Mouse (Mus musculus): ENCODE results near the gene Zbtb20.
A peak's percentile ranks its signal among the peaks of the same experiment; 100 is the strongest.

Gene Zbtb20

DNA sequence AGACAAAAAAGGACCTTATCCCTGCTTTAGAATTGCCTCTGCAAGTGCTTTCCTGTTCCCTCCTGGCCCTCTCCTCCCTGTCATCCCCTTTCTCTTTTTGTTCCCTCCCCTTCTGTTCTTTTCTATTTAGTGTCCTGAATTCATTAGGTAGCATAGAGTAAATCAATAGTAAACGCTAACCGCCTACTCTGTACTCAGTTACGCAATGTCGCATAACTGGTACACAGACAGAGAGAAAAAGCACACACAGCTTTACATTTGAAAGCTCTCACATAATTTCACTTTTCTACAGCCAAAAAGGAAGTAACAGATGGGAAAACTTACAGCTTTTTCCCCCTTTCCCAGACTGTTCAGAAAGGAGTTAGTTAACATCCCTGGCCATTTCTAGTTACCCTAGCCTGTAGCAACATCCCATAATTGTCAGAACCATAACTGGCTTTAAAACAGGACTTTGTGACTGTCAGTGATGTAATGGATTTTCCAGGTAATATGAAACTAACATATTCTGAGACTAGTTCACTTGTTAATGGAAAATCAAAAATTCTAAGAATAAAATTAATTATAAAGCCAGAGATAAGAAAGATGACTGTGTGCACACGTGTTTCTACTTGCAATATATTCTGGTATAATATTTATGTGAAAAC is 422.4 kb downstream of the Zbtb20 start:
- DNase-seq (ENCODE audit: low spot score), result no peak

DNA sequence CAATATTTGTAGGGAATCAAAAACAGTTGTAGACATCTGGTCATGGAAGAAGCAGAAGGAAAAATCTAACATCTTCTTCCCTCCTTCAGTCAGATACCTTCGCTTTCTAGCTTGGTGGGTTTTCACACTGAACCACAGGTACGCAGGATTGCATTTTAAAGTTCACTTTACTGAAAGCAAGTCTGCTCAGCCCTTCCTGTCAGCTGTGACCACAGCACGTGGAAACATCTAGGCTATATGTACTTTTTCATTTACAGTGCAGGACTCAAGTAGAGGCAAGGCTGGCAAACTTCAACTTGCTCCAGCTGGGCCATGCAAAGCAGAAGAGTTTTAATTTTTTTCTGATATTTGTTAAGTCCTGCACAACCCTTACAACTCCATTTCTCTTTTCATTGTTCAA is 424.7 kb downstream of the Zbtb20 start:
- no peak for DNase-seq (ENCODE audit: low spot score)

DNA sequence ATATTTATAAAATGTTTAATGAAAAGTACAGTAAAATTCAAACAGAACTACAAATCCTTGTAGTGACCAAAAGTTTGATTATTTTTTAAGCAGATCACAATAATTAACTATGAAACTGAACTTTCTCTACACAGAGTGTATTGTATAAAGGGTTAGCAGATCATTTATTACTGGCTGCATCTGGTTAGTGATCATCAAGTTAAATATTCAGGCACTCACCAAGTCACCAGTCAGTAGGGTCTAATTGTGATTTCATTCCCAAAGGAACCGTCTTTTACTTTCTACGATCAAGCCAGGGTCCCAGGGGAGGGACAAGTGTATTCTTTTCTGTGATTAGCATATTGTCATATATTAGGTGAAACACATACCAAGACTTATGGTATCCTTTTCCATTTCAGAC is 426.5 kb downstream of the Zbtb20 start:
- DNase-seq (ENCODE audit: low spot score), result no peak

DNA sequence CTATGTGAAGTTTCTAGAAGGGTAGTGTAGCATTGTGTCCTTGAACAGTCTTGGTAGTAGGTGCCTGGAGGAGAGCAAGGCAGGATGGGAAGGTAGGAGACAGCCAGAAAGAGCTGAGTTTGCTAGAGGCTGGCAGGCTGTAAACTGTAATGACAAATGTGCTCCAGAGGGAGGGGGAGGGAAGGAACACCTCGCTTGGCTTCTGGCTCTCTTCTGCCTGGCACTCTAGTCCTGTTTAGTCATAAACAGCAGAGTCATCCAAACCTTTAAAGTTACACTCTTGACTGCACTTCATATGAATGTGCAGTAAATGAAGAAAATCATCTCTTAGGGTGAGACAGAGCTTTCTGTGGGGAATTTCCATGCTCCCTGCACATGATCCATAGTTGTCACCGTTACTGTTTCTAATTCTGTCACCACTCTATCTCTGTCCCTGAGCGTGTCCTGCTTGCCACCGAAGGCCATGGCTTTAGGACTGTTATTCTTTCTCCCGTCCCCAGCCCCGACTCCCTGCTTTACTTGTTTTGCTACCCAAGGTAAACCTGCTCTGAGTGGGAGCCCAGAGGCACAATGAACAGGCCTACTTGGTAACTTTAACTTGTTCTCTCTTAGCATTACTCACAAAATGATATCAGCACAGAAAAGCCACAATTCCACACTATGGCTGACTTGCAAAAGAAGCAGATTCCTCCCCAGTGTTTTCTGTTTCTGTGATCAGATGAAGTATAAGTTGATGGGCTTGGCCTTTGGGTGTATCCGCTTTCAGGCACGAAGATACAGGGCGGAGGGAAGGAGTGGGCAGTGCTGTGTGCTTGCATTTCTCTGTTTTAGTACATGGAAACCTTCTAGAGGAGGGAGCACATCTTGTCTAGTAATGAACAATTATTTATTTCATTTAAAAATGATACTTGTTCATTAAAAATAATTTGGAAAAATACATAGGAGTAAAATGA is 427.8 kb downstream of the Zbtb20 start:
- DNase-seq (ENCODE audit: low spot score), result peak; percentile 5

DNA sequence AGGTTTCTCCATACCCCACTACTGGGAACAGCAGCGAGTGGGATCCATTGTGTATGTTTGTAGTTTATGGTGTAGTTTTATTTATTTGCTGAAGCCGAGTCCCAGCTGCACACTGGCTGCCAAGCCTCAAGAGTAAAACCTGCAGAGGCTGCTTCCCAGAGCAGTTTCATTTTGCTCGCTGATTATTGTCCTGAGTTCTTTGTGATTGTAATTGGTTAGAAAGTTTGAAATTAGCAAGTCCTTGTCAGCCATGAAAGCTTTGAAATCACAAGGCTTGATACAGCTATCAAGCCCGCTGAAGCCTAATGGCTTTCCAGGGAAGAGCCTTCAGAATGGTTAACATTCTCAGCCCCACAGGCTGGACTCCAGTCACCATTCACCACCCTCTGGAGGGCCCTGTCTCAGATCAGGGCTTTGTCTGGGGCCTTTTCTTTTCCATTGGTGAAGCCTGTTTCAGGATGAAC is 434.3 kb downstream of the Zbtb20 start:
- DNase-seq (ENCODE audit: low spot score), result no peak

DNA sequence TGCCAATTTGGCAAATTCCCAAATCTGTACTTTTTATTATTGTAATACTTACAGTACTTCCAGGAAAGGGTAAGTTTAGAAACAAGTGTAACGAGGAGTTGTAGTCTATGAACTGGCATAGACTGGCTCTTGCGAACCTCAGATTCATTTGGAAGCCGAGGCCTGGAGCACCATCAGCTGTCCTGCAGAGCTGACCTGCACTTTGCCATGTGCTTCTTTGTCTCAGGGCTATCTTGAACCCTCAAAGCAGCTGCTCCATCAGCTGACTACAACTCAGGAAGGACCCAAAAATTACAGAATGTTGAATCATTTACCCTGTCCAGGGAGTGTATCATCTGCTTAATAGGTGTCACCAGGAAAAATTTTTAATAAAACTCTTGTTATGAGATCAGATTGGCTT is 448.3 kb downstream of the Zbtb20 start:
- DNase-seq (ENCODE audit: low spot score), result no peak

DNA sequence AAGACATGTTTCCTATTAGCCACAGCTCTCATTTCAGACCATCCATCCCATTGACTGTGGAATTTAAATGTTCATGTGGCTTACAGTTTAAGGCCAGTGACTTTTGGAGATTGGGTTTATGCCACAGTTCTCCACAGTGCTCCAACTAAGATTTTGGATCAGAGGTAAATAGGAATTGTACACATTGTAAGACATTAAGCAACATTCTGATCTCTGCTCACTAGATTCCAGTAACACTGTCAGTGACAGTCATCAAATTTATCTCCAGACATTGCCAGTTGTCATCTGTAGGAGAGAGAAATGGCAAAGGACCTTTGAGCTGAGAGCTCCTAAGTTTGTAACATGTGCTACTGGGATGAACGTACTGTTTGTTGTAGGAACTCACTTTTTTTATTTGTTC is 452.5 kb downstream of the Zbtb20 start:
- no peak for DNase-seq (ENCODE audit: low spot score)

DNA sequence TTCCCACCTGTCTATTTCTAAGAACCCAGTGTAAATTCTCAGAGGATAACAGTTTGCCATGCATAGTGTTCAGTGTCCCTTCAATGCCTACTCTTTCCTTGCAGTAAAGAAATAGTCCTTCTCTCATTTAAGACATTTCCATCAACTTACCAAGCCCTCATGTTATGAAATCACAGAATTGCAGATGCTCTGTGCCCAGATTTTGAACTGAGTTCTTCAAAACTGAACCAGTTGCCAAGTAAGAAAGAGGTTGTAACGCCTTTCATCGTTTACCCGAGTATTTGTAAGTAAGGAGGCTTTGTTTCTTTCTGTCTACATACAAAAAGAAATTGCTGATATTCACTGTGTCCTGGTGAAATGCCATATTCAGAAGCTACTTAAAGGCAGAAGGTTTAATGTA is 454.5 kb downstream of the Zbtb20 start:
- DNase-seq (ENCODE audit: low spot score), result no peak

DNA sequence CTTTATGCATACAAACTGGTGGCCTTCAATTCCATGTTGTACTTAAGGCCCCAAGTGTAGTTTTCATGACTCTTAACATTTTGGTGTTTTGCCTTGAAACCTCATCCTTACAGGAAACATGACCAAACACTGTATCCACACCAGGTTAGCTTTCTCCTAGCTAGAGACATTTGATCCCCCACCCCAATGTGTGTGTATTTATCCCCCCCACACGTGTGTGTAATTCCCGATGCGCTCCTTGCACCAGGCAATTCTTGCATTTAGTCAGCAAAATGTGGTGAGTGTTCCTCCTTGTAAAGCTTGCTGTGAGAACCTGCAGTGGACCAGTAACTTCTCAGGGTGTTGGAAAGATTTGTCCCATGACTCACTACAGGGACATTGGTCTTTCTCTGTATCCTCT is 455.8 kb downstream of the Zbtb20 start:
- no peak for DNase-seq (ENCODE audit: low spot score)

DNA sequence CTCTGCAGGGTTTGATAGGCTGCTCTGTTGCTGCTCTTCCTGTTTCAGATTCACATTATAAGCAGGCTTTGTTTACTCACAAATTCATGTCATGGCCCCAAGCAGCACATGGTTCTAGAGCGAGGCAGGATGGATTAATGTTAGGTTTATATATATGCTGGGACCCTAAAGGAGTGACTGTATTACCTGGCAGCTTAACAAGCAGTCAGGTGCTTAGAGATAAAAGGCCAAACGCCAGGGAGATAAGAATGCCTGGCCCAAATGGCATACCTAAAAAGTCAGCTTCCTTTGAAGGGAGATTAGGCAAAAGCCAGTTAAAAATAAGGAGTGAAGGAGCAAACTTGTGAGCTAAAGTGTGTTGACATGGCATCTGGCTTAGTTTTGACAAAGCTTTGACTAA is 457.1 kb downstream of the Zbtb20 start:
- DNase-seq (ENCODE audit: low spot score), result no peak

DNA sequence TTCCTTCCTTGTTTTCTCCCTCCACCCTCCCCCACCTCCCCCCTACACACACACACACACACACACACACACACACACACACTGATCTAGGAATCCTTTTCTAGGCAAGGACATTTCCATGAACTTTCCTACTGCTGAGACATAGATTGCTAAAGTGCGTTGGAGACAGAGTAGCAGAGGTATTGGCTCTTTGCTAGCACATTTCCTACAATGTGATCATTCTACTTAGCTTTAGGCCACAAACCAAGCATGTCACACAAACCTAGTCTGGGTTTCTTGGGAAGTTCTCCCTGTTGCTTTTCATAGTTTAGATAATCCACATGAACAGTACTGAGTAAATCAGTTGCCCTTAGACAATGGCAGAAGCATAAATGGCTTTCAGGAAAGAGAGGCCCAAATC is 457.6 kb downstream of the Zbtb20 start:
- DNase-seq (ENCODE audit: low spot score), result no peak

DNA sequence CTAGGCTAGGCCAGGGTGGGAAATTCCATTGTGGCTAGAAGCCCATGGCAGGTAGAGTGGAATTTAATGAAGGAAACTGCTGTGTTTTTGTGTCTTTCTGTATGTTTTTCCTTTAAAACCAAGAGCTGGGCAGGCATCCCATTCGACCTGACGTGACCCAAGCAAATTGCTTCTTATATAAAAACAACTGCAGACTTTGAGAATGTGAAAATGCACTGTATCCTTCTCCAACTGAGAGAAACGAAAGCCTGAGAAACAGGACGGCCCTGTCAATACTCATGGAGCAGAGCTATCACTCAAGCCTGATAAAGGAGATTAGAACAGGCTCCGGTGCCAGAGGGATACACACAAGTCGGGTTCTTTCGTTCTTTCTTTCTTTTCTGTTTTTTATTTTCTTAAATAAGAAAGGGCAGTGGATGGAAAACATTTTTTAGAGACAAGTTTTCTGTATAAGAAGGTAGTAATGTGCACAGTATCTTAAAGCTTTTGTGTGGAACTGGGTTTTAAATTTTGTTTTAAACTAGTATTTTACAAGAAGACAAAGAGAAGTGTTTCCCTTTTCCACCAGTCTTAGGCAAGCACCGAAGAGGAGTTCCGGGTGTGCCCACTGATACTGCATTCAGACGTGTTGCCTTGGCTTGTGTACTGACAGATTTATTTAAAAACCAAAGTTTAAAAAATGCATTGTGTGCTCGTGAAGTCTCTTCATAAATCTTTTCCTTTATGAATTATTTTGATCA is 458.9 kb downstream of the Zbtb20 start:
- peak; percentile 26 for DNase-seq (ENCODE audit: low spot score)

DNA sequence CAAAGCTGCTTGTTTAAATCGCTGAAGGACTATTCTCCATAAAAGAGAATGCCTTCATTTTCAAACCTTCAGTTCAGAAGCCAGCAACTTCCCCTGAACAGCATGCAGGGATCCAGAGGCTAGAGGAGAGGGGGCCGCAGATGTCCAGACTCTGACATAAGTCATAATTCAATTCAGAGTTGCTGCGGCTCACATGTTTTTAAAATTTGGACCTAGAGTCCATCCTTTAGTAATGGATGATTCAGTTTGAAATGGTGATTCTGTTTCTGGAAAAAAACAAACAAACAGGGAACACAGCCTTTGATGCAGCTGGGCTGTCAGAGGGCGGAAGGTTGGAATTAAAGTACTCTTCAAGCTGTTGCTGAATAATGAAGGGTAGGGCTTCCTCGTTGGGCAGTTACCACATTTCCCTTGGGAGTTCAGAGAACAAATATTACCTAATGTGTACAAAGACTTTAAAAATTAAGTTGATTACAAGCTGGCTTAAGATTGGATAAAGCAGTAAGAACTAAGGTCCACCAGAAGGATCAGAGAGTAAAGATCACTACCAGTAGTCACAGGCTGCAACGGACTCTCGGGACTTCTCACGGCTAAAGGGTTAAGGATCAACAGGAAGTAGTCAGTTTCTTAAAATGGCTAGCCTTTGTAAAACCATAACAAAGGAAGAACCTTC is 459.6 kb downstream of the Zbtb20 start:
- peak; percentile 51 for DNase-seq (ENCODE audit: low spot score)

DNA sequence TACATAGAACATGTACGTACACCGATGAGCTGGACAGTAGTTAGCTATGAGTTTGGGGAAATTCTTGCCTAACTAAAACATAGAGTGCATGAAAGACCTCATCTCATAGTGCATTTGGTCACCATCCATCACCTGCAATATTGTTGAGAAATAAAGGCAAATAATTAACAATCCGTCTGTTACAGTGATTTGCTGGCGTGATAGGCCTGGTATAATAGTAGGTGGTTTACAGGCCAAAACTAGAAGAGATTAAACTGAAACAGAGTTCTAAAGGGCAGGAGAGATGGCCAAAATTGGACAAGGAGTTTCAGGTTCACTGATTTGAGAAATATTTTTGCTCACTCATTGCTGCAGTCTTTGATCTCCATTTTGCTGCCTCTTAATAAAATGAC is 460.1 kb downstream of the Zbtb20 start:
- DNase-seq (ENCODE audit: low spot score), result no peak

DNA sequence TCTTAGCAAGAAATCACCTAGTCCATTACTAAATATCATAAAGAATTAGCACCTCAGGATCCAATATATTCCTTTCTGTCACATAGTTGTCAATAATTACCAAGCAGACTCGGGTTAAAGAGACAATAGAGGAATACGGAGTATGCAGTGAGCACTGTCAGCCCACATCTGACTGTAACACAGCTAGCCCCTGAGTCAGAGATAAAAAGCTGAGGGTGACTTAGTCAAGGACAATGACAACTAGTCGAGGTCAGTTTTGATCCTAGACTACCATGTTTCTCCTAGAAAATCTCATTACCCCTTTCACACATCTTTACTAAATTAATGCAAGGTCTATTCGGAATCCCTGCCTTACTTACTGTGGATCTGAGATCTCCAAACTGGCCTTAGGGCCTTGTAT is 465.0 kb downstream of the Zbtb20 start:
- no peak for DNase-seq (ENCODE audit: low spot score)

DNA sequence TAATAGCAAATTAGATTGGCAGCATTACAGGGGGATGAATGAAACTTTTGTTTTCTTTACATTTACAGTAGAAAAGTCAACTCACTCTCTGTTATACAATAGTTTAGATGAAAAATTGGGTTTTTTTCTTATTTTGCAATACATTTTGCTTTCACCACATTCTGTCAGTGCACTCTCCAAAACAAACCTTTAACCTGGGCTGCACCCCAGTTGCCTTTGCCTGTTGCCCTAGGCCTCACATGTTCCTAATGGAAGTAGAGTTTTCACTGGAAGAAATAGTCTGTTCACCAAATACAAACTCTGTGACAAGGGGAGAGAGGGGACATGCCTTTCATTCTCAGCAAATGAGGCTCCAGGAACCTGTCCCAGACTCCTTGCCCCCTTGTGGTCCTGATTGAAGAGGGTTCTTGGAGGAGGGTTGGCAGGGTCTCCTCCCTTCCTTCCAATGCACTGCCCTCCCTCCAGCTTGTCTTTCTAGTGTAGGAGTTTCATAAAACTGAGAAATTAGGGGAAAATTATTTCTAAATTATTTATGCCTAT is 466.3 kb downstream of the Zbtb20 start:
- DNase-seq (ENCODE audit: low spot score), result no peak

DNA sequence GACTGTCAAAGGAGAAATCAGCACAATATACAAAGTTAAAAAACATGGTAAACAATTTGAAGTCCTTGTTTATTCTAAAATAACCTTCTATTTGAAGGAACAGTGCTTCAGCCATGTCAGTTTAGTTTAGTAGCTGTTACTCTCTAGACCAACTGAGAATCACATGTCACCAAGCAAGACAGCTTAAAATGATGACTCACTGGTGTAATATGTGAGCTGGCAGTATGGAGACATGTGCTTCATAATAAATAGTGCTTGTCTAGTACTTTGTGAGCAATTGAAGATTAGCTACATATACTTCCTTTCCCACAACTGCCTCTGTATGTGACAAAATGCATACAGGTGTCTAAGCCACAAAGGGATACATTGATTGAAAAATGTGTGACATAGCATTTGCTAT is 470.4 kb downstream of the Zbtb20 start:
- DNase-seq (ENCODE audit: low spot score), result no peak

DNA sequence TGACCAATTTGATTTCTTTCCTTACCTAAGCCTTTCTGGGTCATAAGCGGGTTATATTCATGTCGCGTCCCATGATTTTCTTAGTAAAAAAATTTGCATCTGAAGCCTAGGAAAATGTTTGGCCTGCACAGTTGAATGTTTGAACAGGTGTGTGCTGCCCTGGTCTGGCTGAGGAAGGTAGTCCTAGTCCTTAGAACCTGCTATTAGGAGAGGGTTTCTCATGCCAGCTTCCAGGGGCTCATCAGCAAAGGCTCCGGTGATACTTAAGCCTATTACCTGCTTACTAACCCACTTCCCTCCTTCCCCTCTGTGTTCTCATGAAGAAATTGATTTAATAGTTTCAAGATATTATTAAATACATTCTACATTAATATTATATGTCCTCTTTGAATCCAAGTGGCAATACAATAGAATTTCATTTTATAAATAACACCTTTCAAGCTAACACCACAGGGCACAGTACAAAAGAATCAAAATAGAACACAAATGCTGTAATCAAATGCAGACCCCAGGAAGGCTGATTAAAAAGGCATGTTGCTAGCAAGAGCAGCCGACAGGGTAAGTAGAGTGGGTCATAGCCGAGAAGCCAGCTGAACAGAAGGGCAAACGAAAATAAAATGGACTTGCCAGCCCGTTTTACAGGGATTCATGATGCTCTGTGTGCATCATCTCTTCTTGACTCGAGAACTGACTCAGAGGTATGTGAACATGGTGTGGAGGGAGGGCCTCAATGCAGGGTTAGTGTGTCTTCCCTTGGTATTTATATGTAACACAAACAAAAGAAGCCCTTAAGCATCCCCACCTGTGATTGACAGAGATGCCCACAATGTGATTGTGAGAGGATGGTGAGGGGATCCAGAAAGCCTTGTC is 480.3 kb downstream of the Zbtb20 start:
- DNase-seq (ENCODE audit: low spot score), result no peak

DNA sequence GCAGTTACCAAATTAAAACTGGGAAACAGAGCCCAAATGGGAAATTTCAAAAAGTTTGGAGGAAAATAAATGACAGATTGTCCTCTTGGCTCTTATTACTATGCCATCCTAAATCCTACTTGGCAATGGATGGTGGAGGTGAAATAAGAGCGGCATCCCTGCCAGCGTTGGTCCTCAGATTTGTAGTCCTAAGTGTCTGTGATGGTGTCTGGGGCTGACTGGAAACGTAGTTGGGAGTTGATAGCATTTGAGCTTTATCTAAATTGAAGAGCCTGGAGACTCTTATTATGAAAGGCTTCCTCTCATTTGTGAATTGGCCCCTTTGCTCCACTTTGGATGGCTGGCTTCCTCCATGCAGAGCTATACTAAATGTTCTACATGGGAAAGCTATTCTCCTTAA is 483.9 kb downstream of the Zbtb20 start:
- no peak for DNase-seq (ENCODE audit: low spot score)

DNA sequence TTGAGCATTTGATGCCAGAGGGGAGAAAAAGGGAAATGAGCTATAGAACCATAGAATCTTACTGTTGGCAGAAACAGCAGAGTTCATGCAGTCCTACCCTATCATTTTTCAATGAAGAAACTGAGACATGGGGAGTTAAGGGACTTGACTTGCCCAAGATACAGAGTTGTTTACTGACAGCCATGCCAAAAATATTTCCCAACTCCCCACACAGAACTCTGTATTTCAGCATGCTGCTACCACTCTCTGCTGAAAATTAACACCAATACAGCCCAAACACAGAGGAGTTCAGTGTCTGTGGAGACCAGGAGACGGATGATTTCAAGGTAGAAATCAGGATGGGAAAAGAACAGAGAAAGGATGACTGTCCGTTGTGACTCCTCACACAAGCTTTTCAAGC is 484.4 kb downstream of the Zbtb20 start:
- DNase-seq (ENCODE audit: low spot score), result no peak

Measured in MN1 (cell line).